Mouse (Mus musculus) T-cell, adult 2 months (primary cell): ENCODE data around the gene Ctns.

Experiments used
- DNase-seq: peaks from one replicate; pipeline ENCODE4 v3.0.0; 2022; ENCODE audit warnings: low spot score

The Ctns gene

GRCm38 (mm10) chr11:73193047-73193446 is 5.8 kb downstream of the Ctns start:
- no peak for DNase-seq

DNA sequence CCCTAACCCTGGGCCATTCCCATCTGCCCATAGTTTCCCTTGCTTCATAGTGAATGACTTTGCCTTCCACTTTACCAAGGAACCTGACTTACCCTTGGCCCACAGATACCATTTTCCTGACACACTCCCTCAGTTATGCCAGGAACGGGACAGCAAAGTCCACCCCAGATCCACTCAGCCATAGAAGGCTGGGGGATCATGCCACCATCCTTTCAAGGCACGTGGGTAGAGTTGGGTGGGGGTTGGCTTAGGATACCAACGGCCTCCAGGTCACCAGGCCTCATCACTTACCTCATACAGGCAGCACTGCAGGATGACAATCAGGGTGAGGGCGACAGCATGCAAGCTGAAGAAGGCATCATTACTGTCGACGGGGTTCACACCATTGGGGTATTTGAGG is 11.6 kb downstream of the Ctns start:
- no peak for DNase-seq

GRCm38 (mm10) chr11:73185872-73186615 is 12.8 kb downstream of the Ctns start:
- no peak for DNase-seq

DNA sequence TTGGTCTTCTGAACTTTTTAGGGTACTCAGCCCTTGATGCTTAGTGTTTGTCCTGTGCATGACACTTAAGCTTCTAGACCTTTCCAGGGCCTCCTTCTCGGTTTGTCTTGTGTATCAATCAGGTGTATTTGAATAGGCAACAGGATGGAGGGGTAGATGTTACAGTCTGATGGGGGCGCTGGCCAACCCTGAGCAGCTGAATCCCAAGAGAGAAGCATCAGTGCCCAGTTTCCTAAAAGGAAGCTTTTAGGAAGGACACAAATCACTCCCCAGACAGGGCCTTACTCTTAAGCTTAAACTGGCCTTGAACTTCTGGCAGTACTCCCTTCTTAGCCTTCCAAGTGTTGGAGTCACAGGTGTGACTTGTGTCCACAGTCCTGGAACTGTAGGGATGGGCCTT is 20.9 kb downstream of the Ctns start:
- no peak for DNase-seq

DNA sequence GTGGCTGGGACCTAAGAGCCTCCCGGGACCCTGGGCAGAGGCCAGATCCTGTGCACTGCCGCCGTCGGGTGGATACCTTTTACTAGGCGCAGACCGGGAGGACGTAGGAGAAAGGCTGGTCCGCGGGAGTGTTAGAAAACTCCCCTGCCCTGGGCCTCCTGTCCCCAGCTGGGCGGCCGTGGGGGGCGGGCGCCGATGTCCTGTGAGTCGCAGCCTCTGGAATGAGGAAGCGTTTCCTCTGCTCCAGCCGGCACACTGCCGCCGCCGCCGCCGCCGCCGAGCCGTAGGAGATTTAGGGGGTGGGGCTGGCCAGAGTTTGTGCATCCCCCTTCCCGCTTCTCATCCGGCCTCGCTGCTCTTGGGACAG is 21.4 kb downstream of the Ctns start:
- no peak for DNase-seq

DNA sequence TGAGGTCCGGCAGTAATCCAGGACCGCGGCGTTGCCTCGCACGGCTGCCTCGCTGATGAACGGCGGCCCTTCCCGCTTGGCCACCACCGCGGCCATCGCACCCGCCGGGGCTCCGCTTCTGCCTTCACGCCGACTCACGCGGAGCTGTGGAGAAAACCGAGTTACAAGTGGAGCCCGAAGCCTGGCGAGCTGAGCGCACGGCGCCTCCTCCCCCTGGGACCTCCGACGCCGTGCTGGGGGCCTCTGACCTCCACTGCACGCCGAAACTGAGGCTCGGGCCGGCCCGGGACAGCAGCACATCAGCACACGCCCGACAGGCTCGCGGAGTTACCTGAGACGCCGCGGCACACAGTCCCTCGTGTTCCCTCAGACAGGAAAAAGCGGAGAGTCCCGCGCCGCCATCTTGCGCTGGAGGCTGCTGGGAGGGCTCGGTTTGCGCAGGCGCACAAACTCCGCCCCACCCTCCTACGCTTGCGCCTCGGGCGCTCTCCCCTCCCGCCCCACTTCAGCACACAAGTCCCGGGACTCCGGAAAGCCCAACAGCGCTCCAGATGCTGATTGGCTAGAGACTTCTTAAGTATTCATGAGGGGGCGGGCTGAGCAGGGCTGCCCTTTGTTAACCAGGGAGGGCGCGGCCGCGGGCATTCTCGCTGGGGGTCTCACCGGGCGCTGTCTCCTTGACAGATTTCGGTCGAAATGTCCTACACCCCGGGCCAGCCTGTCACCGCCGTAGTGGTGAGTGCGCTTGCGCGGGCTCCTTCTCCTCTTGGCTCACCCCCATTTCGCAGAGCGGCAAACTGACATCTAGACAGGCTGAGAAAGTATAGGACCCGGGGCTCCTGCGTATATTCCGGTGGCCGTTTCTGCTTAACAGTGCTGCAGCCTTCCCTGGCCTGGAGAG is 22.0 kb downstream of the Ctns start, which contains the start of the genes Emc6 and Tax1bp3:
Gene Emc6 (minus strand): TSS at position 430 of the 901 bp plus-strand sequence.
Gene Tax1bp3 (plus strand): TSS at position 476 of the 901 bp plus-strand sequence.
- DNase-seq = peak; percentile 98

DNA sequence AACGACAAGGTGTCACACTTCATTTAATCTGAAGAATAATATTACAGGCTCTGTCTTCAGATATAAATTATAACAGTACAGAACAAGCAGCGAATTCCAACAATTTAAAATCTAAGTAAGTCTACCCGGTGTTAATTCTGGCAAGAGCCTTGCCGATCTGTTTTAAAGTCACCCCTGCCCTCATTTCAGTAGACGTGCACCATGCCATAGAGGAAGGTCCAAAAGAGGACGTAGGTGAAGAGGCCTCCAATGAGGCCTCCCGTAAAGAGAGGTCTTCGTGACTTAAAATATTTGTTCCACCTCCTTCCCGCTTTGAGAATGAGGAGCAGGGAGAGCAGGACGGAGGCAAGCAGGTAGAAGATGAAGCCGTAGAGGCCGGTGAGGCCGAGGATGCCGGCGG is 22.7 kb downstream of the Ctns start:
- DNase-seq = no peak

DNA sequence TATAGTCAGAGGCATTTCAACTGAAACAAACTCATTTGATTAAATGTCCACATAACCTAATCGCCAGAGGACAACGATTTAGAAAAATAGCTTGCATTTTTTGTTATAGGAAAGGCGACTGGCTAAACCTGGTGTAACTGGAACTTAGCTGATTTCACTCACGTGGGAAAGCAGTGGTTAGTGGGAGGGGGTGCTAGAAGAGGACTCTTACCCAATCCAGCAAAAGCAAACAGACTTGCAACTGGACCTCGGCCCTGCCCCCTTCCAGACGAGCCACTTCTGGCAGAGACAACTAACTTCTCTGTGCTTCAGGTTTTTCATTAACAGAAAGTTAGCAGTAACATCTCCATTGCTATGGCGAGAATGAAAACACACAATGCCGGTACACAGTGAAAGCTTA is 23.2 kb downstream of the Ctns start:
- no peak for DNase-seq

DNA sequence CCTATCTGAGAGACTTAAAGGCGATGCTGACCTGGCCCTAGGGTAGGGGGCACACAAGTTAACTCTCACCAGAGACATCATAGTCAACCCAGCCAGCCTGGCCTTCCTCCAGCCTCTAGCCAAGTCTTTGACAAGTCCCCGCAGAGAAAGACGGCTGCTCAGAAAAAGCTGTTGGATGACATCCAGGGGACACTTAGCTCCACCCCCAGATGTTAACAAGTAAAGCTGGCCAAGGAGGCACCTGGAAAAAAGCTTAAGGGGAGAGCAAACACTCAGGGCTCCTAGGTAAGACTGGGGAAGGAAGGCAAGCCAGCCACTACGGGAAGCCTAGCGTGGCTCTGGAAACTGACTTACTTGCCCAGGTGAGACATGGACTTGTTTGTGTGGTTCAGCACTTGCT is 26.7 kb downstream of the Ctns start:
- no peak for DNase-seq

- DNase-seq = peak; percentile 44
Measured at GRCm38 (mm10) chr11:73169231-73169630, 29.6 kb downstream of the Ctns start.

DNA sequence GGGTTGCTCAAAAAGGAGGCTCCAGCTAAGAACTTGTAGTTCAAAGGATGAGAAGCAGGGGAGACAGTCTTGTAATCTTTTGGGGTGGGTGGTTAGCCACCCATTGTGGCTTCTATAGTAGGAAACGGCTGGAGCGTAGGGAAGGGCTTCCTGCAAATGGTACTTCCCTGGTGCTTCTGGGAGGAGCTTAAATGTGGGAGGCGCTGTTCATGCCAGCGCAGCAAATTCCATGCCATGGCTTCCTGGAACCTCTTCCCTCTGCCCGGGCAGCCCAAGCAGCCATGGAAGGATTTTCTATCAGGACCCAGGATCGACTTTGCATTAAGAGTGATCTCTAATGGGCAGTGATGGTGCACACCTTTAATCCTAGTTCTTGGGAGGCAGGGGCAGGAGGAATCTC is 30.3 kb downstream of the Ctns start:
- DNase-seq = no peak

DNA sequence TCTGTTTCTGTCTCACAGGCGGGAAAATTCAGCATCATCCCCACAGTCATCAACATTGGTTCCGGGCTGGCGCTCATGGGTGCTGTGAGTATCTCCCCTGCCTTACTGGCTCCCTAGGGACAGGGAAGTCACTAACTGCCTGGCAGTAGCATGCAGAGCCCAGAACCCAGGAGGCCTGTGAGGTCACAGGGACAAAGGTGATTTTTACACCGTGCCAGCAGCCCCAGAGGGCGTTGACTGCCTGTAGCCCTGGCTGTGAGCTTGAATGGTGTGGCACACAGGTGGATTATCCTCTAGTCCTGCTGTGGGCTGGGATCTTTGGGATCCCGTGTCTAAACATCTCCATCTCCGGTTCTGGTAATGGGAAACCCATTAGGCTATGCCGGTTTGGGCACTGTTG is 30.8 kb downstream of the Ctns start:
- DNase-seq = no peak

DNA sequence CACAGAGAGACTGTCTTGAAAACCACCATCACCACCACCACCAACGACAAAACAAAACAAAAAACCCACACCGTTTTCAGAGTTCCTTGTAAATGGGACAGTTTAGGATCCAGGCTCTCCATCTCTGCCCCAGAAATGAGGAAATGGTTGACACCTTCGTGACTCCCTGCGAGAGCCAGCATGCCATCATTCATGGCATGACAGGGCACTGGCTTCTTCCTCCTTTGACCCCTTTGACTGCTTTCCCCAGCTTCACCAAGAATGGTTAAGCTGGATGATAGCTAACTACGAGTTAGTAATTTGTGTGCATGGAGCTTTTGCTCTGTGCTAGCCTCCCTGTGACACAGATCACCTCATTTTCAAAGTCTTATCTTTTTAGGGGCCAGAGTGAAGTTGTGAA is 36.6 kb downstream of the Ctns start:
- no peak for DNase-seq

- no peak for DNase-seq
Measured at GRCm38 (mm10) chr11:73161616-73162015, 37.2 kb downstream of the Ctns start.

DNA sequence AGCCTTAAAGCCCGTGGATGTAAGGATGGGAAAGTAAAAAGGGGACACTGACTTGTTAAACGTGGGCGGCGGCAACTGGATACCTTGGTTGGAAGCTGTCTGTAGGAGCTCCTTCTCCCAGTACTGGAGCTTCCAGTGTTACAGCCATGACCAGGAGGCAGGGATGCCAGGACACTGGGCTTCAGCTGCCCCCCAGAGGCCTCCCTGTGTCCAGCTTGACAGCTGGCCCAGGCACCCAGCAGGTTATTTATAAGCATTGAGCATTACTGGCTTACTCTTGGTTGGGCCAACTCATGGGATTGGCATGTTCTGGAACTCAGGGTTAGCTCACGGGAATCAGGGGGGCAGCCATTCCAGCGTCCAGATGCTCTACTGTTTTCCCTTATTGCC is 38.0 kb downstream of the Ctns start:
- DNase-seq = no peak

DNA sequence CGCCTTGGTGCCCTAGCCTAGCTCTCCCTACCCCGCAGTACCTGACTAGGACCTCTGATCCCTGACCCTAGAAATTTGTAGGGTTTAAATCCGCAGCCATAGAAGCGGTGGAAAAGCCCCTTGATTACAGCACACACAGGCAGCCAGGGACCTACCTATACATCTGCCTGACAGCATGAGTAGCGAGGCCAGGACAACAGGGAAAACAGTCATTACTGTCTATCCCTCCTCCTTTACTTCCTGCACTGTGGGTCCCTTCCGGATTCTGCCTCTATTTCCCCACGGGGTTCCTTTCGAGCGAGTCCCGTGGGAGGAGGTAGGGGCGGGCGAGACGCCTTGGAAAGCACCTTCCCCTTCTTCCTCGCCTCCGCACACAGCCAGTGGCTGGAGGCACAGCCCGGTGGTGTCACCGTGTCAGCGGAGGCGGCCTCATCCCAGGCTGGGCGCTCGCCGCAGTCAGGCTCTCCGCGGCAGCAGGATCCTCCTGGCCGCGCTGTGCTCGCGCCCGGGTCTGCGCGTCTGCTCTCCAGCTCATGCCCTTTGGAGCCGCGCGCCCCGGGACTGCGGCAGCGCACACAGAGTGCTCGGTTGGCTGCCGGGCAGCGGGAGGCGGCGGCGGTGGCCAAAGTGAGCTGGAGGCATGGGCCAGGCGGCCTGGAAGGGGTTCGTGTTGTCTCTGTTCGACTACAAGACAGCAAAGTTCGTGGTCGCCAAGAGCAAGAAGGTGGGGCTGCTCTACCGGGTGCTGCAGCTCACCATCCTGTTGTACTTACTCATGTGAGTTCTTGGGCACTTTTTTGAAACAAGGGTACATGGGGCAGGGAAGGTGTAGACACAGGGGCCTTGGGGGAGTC is 38.7 kb downstream of the Ctns start, which contains the start of gene P2rx5:
Gene P2rx5 (plus strand): TSS at position 465 of the 854 bp plus-strand sequence.
- DNase-seq = no peak

DNA sequence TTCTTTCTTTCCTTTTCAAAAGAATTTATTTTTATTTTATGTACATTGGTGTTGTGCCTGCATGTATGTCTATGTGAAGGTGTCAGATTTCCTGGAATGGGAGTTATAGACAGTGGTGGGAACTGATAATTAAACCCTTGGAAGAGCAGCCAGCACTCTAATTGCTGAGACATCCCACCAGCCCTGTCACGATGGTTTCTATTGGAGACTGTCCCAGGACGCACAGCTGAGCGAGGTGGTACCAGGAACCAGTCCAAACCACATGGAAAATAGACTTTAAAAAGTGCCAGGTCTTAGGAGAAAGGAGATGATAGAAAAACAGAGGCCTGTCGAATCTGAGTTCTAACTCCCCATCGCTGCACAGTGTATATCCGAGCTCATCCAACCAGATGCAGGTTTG is 43.8 kb downstream of the Ctns start:
- DNase-seq = no peak

DNA sequence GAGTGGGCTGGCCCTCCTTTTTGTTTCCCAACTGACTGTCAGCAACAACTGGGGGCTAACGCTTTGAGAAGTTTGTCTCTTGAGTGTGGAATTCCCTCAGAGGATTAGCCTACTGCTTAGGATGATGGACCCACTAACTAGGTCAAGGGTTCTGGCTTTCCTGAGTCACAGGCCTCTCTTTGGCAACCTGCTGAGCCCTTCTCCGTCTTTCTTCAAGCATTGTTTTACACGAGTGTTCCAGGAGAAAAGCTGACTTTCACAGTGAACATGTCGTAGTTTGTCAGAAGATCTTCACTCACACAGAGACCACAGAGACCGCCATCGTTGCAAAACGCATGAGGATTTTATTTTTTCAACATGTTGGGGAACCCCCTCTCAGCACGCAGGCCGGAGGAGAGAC is 50.6 kb downstream of the Ctns start:
- DNase-seq = peak; percentile 13

GRCm38 (mm10) chr11:73146975-73147365 is 51.9 kb downstream of the Ctns start:
- no peak for DNase-seq

- DNase-seq = no peak
Measured at GRCm38 (mm10) chr11:73146026-73146974, 52.5 kb downstream of the Ctns start.

- DNase-seq = no peak
Measured at GRCm38 (mm10) chr11:73144261-73144681, 54.6 kb downstream of the Ctns start.
